Mouse (Mus musculus): ENCODE measurements around the gene Srd5a2.

DNA sequence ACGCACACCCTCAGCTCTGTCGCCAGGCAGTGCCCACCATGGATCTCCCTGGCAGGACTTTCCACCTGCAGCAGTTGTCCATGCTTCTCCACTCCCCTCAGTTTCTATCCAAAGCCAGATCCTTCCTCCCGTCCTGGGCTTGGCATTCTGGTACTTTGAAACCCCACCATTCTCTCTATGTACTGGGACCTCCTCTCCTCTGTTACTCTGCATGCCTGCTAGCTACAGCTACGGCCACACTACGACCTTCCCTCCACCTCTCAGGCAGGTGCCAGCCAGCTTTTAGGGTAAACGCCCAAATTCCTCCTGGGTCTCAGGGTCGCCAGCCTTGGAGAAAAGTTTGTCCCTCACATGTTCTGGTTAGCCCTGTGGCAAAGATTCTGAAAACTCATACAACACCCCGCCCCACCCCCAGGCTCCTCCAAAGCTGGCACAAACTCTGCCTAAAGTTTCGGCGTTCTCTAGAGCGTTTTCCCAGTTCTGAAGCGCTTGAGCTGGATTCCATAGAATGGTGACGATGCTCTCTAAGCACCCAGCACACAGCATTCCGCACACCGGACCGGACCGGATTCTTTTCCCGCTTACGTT is 607 bp upstream of the Srd5a2 start:
- TF ChIP-seq POLR2A (IDR thresholded peaks at IDR 0.05; ENCODE audit: low read depth, low read length) (no peak), CTCF (conservative IDR thresholded peaks at IDR 0.05; ENCODE audit: insufficient read depth, insufficient read length, low read depth, low read length) (no peak)

Data from kidney, adult 2 months (tissue).